Mouse (Mus musculus) cerebellum, adult 2 months (tissue): ENCODE data around the gene Pip4p1.
"Not testable (repeated sequence)": the region's sequence is repeated elsewhere in the genome, so short reads cannot be mapped to it uniquely, and the experiment has no call there.

Experiments
- CTCF ChIP-seq: fragments of 200-500 bp; IDR thresholded peaks from 2 replicates; pipeline ENCODE4 v1.5.1; 2011; ENCODE audit warnings: low read depth, mild to moderate bottlenecking, control low read depth, low read length, moderate library complexity, borderline replicate concordance; ENCODE audit not compliant: insufficient read depth
- POLR2A ChIP-seq: fragments of 200-500 bp; IDR thresholded peaks from 2 replicates; pipeline ENCODE4 v1.6.1; 2011; ENCODE audit warnings: low read length, control low read depth, borderline replicate concordance; ENCODE audit not compliant: insufficient read depth

GRCm38 (mm10) chr14:50956724-50957123 is 26.1 kb upstream of the Pip4p1 start:
- TF ChIP-seq POLR2A, CTCF: not testable (repeated sequence)
